Mouse (Mus musculus): ENCODE results near the gene U2af1. TPM values are rescaled to one million over a fixed set of nuclear protein-coding genes. Genes with fewer than 3 reads are reported as not detected.
"Not testable (repeated sequence)": the region's sequence is repeated elsewhere in the genome, so short reads cannot be mapped to it uniquely, and the experiment has no call there.

Gene U2af1
- polyA plus RNA-seq, 1 experiment: 172 TPM

DNA sequence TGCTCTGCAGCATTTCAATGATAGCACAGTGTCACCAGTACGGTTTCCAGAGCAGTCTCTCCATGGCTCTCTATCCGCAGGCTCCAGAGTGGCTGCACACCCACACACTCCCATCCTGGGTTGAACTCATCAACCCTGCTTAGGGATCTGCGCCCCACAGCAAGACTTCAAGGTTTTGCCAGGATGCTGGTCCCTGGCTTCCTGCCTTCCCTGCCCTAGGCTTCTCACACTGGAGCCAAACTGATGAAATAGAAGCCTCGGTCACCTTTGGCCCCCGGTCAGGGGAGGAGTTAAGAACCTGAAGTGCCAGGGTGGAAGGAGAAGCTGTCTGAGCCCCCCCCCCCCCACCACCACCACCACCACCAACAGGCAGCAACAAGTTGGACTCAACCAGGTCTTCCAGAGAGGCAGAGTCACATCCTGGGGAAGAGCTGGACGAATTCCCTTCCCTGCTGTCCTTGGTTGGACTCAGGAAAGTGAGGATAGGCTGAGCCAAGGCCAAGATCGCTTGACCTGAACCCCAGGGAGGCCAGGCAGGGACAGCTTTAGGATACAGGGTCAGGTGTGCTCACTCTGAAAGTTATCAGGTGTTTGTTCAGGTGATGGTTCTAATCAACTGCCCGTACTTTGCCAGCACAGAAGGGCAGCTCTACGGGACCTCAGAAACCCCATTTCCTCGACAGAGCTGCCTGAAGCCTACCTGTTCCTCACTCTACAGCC lies 27.5 kb downstream of the U2af1 start:
- DNase-seq (ENCODE audit: extremely low spot score in 1 of 2, low spot score in 1 of 2): no peak

DNA sequence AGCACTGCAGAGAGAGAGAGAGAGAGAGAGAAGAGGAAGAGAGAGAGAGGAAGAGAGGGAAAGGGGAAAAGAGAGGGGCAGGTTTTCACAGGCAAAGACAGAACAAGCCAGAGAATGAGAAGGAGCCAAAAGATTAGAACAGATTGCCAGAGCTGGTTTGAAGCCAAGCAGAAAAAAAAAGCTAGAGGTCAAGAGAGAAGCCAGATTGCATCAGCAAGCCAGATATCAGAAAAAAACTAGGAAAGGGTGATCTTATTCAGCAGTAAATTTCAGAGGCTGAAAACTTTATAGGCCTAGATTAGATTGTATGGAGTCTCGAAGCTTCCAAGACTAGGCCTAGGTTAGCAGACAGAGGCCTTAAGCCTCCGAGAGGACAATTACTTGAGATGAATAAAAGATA lies 30.7 kb downstream of the U2af1 start:
- DNase-seq (ENCODE audit: extremely low spot score in 1 of 2, low spot score in 1 of 2): no peak

DNA sequence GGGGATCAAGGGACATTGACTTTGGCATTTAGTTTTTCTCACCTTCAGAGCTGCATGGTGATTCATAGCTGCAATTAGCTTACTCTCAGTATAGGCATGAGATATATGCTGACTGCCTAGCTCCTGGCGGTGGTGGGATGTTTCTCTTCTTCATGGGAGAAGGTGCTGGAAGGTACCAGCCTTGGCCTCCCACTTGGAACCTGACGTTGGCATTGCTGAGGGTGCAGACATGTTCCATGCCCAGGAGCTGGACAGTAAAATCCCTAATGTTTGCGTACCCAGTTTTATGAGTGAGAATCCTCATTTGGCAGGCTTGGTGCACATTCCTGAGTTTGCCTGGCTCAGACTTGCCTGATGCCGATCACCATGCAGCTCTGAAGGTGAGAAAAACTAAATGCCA lies 35.6 kb downstream of the U2af1 start:
- no peak for DNase-seq (ENCODE audit: extremely low spot score in 1 of 2, low spot score in 1 of 2)

DNA sequence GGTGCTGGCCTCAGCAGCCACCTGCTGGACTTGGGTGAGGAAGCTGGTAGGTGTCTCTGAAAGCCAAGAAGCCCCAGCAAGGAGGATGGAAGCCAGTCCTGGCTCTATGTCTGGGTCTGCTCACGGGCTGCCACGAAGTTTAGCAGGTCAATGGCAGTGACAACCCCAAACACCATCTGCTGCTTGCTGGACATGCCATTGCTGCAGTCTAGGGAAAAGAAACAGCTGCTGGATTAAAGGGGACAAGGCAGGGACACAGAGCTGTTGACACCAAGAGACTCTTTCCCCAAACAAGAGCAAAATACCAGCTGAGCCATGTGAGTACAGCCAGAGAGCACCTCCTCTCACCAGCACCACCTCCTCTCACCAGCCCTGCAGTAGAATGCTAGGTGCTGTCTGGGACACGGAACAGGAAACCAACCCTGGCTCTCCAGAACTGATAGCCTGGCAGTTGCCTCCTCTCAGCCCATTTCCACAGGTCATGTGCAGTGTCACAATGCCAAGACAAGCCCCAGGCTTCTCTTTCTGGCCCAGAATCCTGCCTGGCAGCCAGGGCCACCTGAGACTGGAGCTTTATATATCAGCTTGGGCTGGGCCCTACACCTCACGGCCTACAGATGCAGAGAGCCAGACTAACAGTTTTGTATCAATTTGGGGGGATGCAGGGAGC lies 45.5 kb downstream of the U2af1 start:
- DNase-seq (ENCODE audit: extremely low spot score in 1 of 2, low spot score in 1 of 2): no peak

DNA sequence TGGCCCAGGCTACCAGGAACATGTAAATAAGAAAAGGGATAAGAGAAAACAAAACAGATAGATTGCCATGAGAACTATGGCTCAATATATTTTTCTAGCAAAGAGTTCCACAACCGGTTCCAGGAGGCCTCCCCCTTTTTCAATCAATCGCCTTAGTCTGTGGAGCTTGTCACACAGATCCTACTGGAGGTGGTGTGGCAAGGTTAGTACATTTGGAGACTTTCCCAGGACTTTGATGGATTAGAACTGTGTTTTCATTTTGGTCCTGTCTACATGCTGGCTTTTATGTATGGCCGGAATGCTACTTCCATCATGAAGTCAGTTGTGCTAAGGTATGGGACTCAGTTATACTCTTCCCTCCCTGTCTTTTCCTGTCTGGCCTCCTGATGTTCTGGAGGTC lies 48.8 kb downstream of the U2af1 start:
- DNase-seq (ENCODE audit: extremely low spot score in 1 of 2, low spot score in 1 of 2): no peak

DNA sequence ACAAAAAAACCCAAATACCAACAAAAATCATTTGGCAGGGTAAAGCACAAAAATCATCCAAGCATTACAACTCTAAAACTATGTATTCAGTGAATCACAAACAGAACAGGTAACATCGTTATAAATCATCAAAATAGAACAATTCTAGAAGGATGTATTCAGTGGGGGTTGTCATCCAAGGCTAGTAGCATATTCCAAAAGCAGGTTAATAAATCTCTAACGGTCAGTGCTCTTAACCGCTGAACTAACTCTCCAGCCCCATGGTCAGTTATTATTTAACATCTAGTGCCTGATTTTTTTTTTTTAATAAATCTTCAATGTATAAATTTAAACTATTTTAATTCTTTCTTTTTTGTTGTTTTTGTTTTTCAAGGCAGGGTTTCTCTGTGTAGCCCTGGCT lies 49.5 kb downstream of the U2af1 start:
- DNase-seq (ENCODE audit: extremely low spot score in 1 of 2, low spot score in 1 of 2): not testable (repeated sequence)

DNA sequence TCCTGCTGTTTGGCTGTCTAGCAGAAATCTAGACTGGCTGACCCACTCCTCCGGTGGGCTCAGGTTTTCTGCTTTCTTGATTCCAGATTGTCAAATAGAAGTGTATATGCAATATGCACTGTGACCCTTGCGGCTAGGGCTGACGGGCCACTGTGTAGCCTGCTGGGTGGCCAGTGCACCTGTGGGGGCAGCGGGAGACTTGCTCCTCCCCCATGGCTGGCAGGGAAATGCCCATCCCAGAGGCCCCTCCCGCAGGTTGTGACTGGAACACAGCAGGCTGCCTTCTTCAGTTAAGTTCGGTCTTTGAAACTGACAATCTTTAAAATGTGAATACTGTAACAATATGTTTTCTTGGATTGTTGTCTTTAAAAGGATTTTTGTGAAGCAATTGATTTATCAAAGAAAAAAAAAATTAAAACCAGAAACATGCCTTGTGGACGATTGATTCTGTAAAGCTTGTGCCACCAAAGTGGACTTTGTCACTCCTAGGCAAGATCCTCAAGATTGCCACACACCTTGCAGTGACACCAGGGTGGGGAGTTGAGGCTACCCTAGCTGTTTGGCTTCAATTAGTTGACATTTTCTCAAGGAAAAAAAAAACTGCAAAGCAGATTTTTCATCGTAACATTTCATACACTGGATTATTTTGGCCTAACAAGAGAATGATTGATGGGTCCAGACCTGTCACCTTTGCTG lies 51.3 kb downstream of the U2af1 start:
- no peak for DNase-seq (ENCODE audit: extremely low spot score in 1 of 2, low spot score in 1 of 2)

DNA sequence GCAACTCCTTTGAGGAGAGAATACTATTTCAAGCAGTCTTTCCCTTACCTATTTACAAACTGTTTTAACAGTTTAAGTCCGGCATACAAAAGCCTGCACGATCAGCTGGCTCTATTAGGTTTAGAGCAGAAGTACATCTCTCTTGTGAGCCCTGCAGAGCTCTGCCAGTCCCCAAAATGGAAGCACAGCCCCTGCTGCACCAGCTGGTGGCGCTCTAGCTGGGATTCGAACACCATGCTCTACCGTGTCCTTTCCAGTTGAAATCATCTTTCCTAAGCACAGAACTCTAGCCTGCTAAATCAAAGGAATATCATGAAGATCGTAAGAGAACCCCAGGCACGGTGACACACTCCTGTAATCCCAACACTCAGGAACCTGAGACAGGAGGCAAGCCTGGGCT lies 52.3 kb downstream of the U2af1 start:
- DNase-seq (ENCODE audit: extremely low spot score in 1 of 2, low spot score in 1 of 2): no peak

DNA sequence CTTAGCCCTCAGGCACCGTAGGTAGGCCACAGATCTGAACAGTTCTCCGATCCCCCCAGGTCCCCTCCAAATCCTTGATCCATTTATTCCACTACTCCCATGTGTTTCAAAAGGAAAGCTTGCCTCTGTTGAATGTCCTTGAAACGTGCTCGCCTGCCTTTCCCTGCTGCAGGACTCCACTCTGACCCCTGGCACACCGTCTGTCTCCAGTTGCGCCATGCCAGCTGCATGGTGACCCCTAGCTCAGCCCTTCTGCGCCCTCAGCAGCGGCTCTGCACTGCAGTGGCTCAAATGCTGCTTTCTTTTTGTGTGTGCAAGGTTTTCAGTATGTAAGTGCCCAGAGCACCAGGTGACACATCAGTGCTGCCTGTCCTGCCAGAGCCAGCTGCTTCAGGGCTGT lies 60.1 kb downstream of the U2af1 start:
- no peak for DNase-seq (ENCODE audit: extremely low spot score in 1 of 2, low spot score in 1 of 2)

DNA sequence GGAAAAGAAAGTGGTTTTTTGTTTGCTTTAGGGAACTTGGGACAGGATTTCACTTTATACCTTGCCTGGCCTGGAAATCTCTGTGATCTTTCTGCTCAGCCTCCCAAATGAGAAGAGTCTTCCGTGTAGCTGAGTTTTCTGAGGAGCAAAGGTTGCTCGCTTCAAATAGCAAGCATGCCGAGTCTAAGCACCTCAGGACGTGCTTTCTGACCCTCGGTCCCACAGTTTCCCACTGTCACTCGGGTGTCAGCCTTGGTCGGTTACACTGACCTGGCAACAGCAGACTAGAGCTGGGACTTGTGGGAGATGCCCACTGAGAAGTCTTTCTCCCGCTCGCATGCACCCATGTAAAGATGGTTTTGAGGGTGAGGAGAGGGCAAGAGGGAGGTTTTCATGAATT lies 60.7 kb downstream of the U2af1 start:
- DNase-seq (ENCODE audit: extremely low spot score in 1 of 2, low spot score in 1 of 2): no peak

Other genes starting within 250 kb of the U2af1 start
- 24.8 and 30.3 TPM in 2 replicates for gene Wdr4, start 138.9 kb downstream of the U2af1 start, polyA plus RNA-seq (2012; rRNA removed)
- gene Ndufv3, start 138.8 kb downstream of the U2af1 start, polyA plus RNA-seq (2012; rRNA removed): 313 and 363 TPM in 2 replicates
- 27.2 and 31.0 TPM in 2 replicates for gene Pknox1, start 94.2 kb downstream of the U2af1 start, polyA plus RNA-seq (2012; rRNA removed)
- 32.1 and 35.1 TPM in 2 replicates for gene Cbs, start 21.7 kb downstream of the U2af1 start, polyA plus RNA-seq (2012; rRNA removed)
- gene Cryaa, start 18.9 kb upstream of the U2af1 start, polyA plus RNA-seq (2012; rRNA removed): 0.20 TPM in 1 of 2 replicates, not detected in the other
- gene Sik1, start 196.9 kb upstream of the U2af1 start, polyA plus RNA-seq (2012; rRNA removed): 14.1 and 18.7 TPM in 2 replicates

Data from frontal cortex, adult 2 months (tissue).